Mouse (Mus musculus) megakaryocyte progenitor cell, adult 5-6 weeks (primary cell): ENCODE data around the gene Kcnh3. TPM values are rescaled to one million over a fixed set of nuclear protein-coding genes. Genes with fewer than 3 reads are reported as not detected.

Experiments
- ATAC-seq: replicated peaks from 2 replicates; pipeline ENCODE4 v1.8.0; 2016; ENCODE audit warnings: mild to moderate bottlenecking, moderate TSS enrichment, inconsistent platforms; ENCODE audit not compliant: poor library complexity
- total RNA-seq, 2 experiments: library from RNA; stranded (forward) in 1 of 2; stranded (reverse) in 1 of 2; fragments of 157-497, 149-512 nt in 1 of 2; fragments of 200-1000 nt in 1 of 2; gene quantifications; 2 replicates each; pipeline versions ENCODE4 v1.2.3 to v1.2.4; 2015 to 2017

The Kcnh3 gene
- total RNA-seq, 2 experiments from 2014 or later, result not detected

- no peak for ATAC-seq
Measured at GRCm38 (mm10) chr15:99278271-99278670, 53.6 kb downstream of the Kcnh3 start.

GRCm38 (mm10) chr15:99283456-99283855 is 58.8 kb downstream of the Kcnh3 start:
- peak; percentile 62 for ATAC-seq

- peak; percentile 91 for ATAC-seq
Measured at GRCm38 (mm10) chr15:99284527-99285188, 60.0 kb downstream of the Kcnh3 start.

GRCm38 (mm10) chr15:99285189-99285535 is 60.5 kb downstream of the Kcnh3 start:
- ATAC-seq, result peak; percentile 54

GRCm38 (mm10) chr15:99290586-99290985 is 65.9 kb downstream of the Kcnh3 start:
- no peak for ATAC-seq

Other genes starting within 250 kb of the Kcnh3 start
- gene Tuba1c, start 195.0 kb upstream of the Kcnh3 start, total RNA-seq (2015), result 187 and 190 TPM in 2 replicates
- gene Tuba1c, start 195.0 kb upstream of the Kcnh3 start, total RNA-seq (2017), result 79.3 and 105 TPM in 2 replicates
- 0.07 TPM in 1 of 2 replicates, not detected in the other for gene Prph, start 169.7 kb upstream of the Kcnh3 start, total RNA-seq (2015)
- gene Prph, start 169.7 kb upstream of the Kcnh3 start, total RNA-seq (2017), result not detected in 2 replicates
- gene Troap, start 150.3 kb upstream of the Kcnh3 start, total RNA-seq (2015), result 28.0 and 30.5 TPM in 2 replicates
- gene Troap, start 150.3 kb upstream of the Kcnh3 start, total RNA-seq (2017), result 19.8 and 25.7 TPM in 2 replicates
- gene C1ql4, start 137.0 kb upstream of the Kcnh3 start, total RNA-seq (2015), result not detected in 2 replicates
- not detected in 2 replicates for gene C1ql4, start 137.0 kb upstream of the Kcnh3 start, total RNA-seq (2017)
- not detected in 2 replicates for gene Dnajc22, start 131.7 kb upstream of the Kcnh3 start, total RNA-seq (2015)
- gene Dnajc22, start 131.7 kb upstream of the Kcnh3 start, total RNA-seq (2017), result not detected in 2 replicates
- 0.27 TPM in 1 of 2 replicates, not detected in the other for gene Spats2, start 98.9 kb upstream of the Kcnh3 start, total RNA-seq (2015)
- 0.25 and 0.44 TPM in 2 replicates for gene Spats2, start 98.9 kb upstream of the Kcnh3 start, total RNA-seq (2017)
- 37.8 and 41.4 TPM in 2 replicates for gene Mcrs1, start 27.1 kb downstream of the Kcnh3 start, total RNA-seq (2015)
- gene Mcrs1, start 27.1 kb downstream of the Kcnh3 start, total RNA-seq (2017), result 28.2 and 39.7 TPM in 2 replicates
- gene Prpf40b, start 70.2 kb downstream of the Kcnh3 start, total RNA-seq (2015), result 7.8 and 11.0 TPM in 2 replicates
- 8.1 and 10.3 TPM in 2 replicates for gene Prpf40b, start 70.2 kb downstream of the Kcnh3 start, total RNA-seq (2017)
- not detected in 2 replicates for gene Fam186b, start 71.0 kb downstream of the Kcnh3 start, total RNA-seq (2015)
- not detected in 2 replicates for gene Fam186b, start 71.0 kb downstream of the Kcnh3 start, total RNA-seq (2017)
- gene Fmnl3, start 145.6 kb downstream of the Kcnh3 start, total RNA-seq (2015), result 11.4 and 11.5 TPM in 2 replicates
- gene Fmnl3, start 145.6 kb downstream of the Kcnh3 start, total RNA-seq (2017), result 17.2 and 21.2 TPM in 2 replicates
- gene Tmbim6, start 168.0 kb downstream of the Kcnh3 start, total RNA-seq (2015), result 381 and 438 TPM in 2 replicates
- 164 and 187 TPM in 2 replicates for gene Tmbim6, start 168.0 kb downstream of the Kcnh3 start, total RNA-seq (2017)
- 4.0 and 9.7 TPM in 2 replicates for gene Nckap5l, start 232.9 kb downstream of the Kcnh3 start, total RNA-seq (2015)
- 0.17 and 2.2 TPM in 2 replicates for gene Nckap5l, start 232.9 kb downstream of the Kcnh3 start, total RNA-seq (2017)
- 3.9 and 5.6 TPM in 2 replicates for gene Bcdin3d, start 249.9 kb downstream of the Kcnh3 start, total RNA-seq (2015)
- gene Bcdin3d, start 249.9 kb downstream of the Kcnh3 start, total RNA-seq (2017), result 3.7 and 6.2 TPM in 2 replicates